Mouse (Mus musculus) myocyte (in vitro differentiated cells): ENCODE results near the gene Pacrg.

ENCODE experiments used
- CEBPB ChIP-seq: IDR thresholded peaks from 2 replicates; pipeline ENCODE4 v1.6.1; 2011; ENCODE audit warnings: mild to moderate bottlenecking, moderate library complexity; ENCODE audit not compliant: poor library complexity, insufficient read depth, severe bottlenecking
- E2F4 ChIP-seq: IDR thresholded peaks from one replicate; pipeline ENCODE4 v1.6.1; 2011; ENCODE audit warnings: mild to moderate bottlenecking, control low read depth, moderate library complexity; ENCODE audit not compliant: insufficient read depth
- MYOD1 ChIP-seq, 3 experiments: IDR thresholded peaks; one replicate each; pipeline ENCODE4 v1.6.1; 2011; ENCODE audit warnings: control low read depth in 2 of 3, low read depth in 2 of 3, mild to moderate bottlenecking in 2 of 3, moderate library complexity in 1 of 3; ENCODE audit not compliant: insufficient read length in 2 of 3, control insufficient read depth in 1 of 3
- POLR2A ChIP-seq: IDR thresholded peaks from one replicate; pipeline ENCODE4 v1.6.1; 2011; ENCODE audit warnings: low read depth, mild to moderate bottlenecking, control low read depth, moderate library complexity; ENCODE audit not compliant: insufficient read length
- POLR2AphosphoS2 ChIP-seq: IDR thresholded peaks from one replicate; pipeline ENCODE4 v1.6.1; 2011; ENCODE audit warnings: low read depth, control low read depth; ENCODE audit not compliant: insufficient read length
- SRF ChIP-seq: IDR thresholded peaks from one replicate; pipeline ENCODE4 v1.6.1; 2011; ENCODE audit warnings: low read depth; ENCODE audit not compliant: control insufficient read depth, insufficient read length
- TCF3 ChIP-seq: IDR thresholded peaks from one replicate; pipeline ENCODE4 v1.6.1; 2011; ENCODE audit warnings: low read depth, control low read depth; ENCODE audit not compliant: insufficient read length
- USF1 ChIP-seq: IDR thresholded peaks from one replicate; pipeline ENCODE4 v1.6.1; 2011; ENCODE audit warnings: low read depth, mild to moderate bottlenecking, control low read depth, moderate library complexity

DNA sequence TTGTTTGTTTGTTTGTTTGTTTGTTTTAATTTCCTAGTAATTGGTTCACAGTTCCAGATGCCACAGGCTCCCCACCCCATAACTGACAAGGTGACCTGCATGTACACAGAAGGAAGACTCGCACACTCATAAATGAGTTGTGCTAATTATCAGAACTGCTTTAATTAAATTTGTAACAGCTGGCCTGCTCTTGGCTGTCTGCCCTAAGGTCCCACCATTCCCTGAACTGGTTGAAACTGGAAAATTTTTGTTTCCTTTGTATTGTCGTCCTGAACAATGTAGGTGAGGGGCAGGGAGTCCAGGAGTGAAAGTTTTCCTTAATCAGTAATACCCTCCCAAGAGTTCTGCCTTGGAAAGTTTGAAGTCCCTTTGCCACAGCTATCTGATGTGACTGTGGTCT is 219.5 kb downstream of the Pacrg start:
- TF ChIP-seq USF1 (no peak), POLR2A (no peak), CEBPB (no peak), SRF (no peak), MYOD1 (IDR thresholded peaks at IDR 0.05; ENCODE audit: control insufficient read depth in 1 of 3, insufficient read length in 2 of 3, low read depth in 2 of 3) (no peak), E2F4 (no peak), TCF3 (no peak), POLR2AphosphoS2 (no peak)
